Mouse (Mus musculus) brain, embryonic 14.5 days (tissue): ENCODE measurements around the gene Tbc1d1. TPM values are rescaled to one million over a fixed set of nuclear protein-coding genes. Genes with fewer than 3 reads are reported as not detected.

Experiments used
- DNase-seq: peaks from one replicate; pipeline ENCODE4 v3.0.0-alpha.2; 2011; ENCODE audit warnings: low read depth
- CTCF ChIP-seq: fragments of 200-500 bp; IDR thresholded peaks from 2 replicates; pipeline ENCODE4 v1.5.1; 2012; ENCODE audit warnings: inconsistent platforms, mild to moderate bottlenecking, moderate library complexity, borderline replicate concordance; ENCODE audit not compliant: insufficient read depth, insufficient read length; ENCODE audit errors: extremely low read depth
- POLR2A ChIP-seq: fragments of 200-500 bp; IDR thresholded peaks from 2 replicates; pipeline ENCODE4 v1.6.1; 2012; ENCODE audit warnings: mild to moderate bottlenecking, inconsistent platforms, borderline replicate concordance; ENCODE audit not compliant: poor library complexity, insufficient read depth, insufficient read length, severe bottlenecking; ENCODE audit errors: extremely low read depth
- polyA plus RNA-seq: library from polyadenylated mRNA; depleted of rRNA; stranded (reverse); fragments of >200 nt; gene quantifications from 2 replicates; pipeline ENCODE4 v1.2.3, GENCODE M21; 2012; rRNA removed

The Tbc1d1 gene
- 16.0 and 17.8 TPM in 2 replicates for polyA plus RNA-seq

DNA sequence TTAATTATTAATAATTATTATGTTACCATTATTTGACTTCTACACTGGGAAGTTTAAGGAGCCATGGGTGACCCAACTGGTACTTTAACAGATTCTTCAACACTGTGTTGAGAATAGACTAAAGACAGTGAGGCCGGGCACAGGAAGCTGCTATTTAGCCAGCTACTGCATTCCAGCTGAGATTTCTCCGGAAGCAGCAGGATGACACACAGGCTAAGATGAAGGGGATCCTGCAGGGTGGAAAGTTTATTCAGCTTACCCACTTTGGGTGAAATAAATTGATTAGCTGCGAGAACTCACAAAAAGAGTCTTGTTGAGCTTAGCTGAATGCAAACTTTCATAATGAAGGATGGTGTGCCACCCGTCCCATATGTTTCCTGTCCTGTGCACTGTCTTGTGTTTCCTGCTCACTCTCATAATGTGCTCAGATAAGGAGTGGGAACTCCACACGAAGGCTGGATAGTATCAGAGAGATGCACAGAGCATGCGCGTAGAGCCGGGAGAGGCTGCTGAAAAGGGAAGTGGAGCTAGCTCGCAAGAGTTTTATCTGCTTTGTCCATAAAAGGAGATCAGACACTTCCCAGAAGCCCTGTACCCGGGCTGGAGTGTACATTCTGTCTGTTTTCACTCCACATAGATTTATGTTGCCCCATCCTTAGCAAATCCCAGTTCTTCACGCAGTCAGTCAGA, at the start of gene Tbc1d1:
Gene Tbc1d1, plus strand, starts transcription at position 445 of the 690 bp plus-strand sequence.
- DNase-seq = no peak

DNA sequence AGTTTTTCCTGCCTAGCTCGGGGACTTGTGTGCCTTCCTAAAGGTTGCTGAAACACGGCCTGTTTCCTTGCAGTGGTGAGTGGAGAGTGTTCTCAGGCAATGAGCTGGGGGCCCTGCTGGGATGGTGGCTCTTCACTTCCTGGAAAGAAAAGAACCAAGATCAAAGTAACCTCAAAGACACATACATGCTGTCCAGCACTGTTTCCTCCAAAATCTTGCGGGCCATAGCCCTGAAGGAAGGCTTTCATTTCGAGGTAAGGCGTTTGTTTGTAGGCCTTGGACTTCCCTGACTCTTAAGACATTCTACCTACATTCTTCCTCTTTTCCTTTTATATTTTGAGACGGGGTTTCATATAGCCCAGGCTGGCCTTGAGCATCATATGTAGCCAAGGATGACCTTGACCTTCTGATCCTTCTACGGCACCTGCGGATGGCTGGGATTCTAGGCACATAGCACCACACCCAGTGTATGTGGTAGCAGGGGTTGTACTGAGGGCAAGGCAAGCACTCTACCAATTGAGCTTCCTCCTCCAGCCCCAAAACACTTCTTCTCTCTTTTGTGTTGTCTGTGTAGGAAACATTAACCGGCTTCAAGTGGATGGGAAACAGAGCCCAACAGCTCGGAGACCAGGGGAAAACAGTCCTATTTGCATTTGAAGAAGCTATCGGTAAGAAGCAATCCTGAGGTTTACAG, 48.4 kb upstream of the Tbc1d1 start:
- no peak for DNase-seq
- no peak for TF ChIP-seq CTCF
- TF ChIP-seq POLR2A = no peak

More for the DNA sequence above, at the start of gene Tbc1d1:
- TF ChIP-seq CTCF (no peak), POLR2A (no peak)

DNA sequence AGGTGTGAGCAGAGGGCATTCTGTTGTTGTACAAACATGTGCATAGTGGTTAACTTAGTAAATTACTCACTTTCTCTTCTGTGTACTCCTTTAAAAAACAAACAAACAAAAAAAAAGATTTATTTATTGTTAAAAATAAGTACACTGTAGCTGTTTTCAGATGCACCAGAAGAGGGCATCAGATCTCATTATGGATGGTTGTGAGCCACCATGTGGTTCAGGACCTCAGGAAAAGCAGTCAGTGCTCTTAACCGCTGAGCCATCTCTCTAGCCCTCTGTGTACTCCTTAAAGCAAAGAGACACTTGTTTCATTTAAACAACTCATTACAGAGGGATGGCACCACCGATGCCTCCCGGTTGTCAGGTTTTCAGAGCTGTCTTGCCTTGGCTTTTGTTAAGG, 46.9 kb upstream of the Tbc1d1 start:
- DNase-seq = peak; percentile 32

DNA sequence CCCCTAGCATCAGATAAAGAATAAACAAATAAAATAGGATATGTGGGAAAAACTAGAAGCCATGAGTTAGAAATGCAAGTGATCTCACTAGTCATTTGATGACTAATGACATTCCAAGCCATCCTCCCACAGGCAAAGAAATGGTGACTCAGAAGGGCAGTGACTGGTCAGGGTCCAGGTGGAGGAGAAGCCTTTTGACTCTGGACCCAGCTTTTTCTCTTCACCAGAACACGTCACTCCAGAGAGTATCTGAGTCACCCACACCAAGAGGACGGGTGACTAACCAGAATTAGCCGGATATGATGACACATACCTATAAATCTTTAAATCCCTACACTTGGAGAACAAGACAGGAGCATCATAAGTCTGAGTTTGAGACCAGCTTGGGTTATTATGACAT, 43.7 kb upstream of the Tbc1d1 start:
- TF ChIP-seq CTCF (no peak), POLR2A (no peak)
- DNase-seq = no peak

More for the DNA sequence above, 46.9 kb upstream of the Tbc1d1 start:
- TF ChIP-seq CTCF = peak; percentile 22; the same call in 1 of the 2 replicates
- TF ChIP-seq POLR2A = no peak

DNA sequence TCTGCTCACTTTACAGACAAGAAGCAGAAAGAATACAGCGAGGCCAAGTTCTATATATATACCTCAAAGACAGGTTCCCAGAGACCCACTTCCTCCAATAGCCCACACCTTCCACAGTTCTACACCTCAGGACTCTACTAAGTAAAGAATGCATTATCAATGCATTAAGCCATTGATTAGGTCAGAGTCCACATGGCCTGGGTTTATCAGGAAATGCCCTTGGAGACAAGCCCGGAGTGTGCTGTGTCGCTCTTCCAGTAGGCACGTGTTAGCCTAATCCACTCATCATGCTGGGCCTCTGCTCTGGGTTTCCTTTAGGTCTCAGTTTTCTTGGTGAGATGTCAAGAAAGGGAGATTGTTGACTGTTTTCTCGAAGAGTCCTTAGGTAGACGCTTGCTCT, 41.9 kb upstream of the Tbc1d1 start:
- TF ChIP-seq POLR2A (no peak), CTCF (no peak)
- DNase-seq = no peak

DNA sequence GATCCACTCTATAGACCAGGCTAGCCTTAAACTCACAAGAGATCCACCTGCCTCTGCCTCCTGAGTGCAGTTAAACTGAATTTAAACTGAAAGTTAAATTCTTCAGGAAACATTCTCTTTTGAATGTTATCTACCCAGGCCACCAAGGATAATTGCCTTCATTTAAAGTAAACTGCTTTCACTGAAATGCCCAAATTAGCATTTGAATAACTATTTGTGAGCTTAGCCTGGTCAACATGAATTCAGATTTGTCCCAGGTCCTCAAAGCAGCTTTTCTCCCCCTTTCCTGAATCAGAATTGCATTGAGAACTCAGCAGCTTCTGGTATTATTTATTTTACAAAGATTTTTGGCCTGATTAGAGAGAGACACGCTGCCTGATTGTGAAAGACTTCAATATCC, 38.9 kb upstream of the Tbc1d1 start:
- TF ChIP-seq POLR2A = no peak
- TF ChIP-seq CTCF = no peak
- DNase-seq = peak; percentile 40

DNA sequence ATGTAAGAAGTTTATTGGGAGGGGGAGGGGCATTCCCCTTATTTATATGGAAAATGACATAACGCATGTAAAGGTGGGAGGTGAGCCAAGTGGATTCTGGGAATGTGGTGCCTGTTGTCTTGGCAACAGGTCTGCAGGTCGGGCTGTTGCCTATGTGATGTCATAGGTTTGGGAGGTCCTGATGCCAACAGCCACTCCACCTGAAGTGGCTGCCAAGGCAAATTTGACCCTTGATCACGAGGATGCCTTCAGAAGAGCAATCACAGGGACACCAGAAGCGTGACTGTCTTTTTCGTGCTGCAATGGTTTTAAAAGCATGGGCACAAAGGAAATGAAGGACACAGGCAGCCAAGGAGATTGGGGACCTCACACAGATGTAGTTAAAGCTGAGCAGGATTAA, 30.3 kb upstream of the Tbc1d1 start:
- no peak for TF ChIP-seq POLR2A
- TF ChIP-seq CTCF = no peak
- DNase-seq = no peak

DNA sequence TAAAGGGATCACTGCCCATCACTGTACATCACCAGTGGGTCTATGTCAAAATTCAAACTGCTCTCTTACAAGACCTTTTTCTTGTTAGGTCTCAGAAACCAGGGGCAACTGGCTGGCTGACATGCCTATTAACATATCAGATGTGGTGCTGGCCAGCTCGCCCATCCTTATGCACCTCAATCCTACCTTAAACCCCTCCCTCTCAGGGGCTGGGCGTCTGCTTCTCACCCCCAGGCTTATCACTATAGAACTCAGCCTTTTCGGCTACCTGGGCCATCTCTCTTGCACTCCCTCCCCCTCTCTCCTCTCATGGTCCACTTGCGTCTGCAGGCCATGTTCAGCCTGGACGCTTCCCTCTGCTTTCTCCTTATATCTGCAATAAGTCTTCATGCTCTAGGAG, 24.6 kb upstream of the Tbc1d1 start:
- TF ChIP-seq POLR2A (no peak), CTCF (no peak)
- DNase-seq = no peak

DNA sequence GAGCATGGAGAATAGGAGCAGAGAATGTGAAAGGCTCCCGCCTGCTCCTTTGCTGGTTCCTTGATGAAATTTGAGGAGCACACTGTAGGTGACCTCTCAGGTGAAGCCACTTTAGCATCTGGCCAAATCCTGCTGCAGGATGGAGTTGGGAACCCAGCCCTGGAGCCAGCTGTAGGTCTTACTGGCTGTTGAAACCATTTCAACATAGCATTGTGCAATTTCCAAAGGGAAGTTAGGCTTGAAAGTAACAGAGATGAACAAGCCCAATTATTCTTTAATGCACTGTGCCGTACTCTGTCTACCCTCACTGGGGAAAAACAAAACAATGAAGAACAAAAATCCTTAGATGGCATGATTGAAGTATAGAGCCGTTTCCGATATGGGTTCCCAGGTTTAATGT, 22.2 kb upstream of the Tbc1d1 start:
- TF ChIP-seq CTCF (no peak), POLR2A (no peak)
- no peak for DNase-seq

DNA sequence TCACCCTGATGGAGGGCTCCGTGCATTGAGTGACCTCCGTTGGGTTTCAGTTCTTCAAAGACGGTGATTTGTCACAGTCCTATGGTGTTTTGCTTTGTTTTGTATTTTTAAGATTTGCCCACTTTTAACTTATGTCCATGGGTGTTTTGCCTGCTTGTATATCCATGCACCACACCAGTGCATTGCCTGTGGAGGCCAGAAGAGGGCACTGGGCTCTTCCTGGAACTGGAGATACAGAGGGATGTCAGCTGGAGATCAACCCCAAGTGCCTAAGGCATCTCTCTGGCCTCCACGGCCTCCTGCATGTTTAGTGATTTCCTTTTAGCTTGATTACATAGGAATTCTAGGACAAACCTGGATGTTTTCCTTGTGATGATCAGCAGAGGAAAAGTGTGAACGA, 19.8 kb upstream of the Tbc1d1 start:
- DNase-seq = no peak
- TF ChIP-seq POLR2A (no peak), CTCF (peak; percentile 37; the same call in 1 of the 2 replicates)

DNA sequence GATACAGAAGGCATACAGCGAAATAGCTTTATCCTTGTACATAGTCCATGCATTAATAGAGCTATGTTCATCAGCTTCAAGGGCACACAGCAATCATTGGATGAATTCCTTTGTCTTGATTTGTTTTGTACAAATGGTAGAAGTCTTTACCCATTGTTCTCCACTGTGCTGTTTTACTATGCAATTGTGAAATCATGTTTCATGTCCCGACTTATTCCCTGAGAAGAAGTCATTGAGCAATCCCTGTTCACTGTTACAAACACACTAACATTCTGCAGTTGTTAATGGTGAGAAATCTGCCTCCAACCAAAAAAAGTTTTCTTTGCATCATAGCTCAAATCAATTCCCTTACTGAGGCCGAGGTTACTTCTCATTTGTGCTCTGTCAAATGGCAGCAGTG, 15.9 kb upstream of the Tbc1d1 start:
- TF ChIP-seq CTCF = no peak
- no peak for TF ChIP-seq POLR2A
- DNase-seq = no peak

DNA sequence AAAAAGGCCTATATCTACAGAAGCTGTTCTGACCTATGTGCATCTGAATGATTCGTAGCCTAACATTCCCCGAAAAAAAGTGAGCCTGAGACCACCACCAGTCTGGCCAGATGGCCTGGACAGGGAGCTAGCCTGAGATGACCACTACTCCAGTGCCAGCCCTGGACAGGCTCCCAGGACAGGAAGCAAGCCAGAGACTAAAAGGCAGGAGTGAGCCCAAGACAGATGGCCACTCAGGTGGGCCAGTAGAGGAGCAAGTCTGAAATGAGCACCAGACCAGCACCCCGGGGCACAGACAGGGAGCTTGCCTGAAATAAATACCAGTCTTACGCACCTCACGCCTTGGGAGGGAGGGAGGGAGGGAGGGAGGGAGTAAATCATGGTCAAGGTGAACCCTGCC, 11.8 kb upstream of the Tbc1d1 start:
- no peak for DNase-seq
- no peak for TF ChIP-seq POLR2A
- no peak for TF ChIP-seq CTCF
